Mouse (Mus musculus) B cell, adult (primary cell): ENCODE measurements around the gene Oxsm. TPM values are rescaled to one million over a fixed set of nuclear protein-coding genes. Genes with fewer than 3 reads are reported as not detected.

Experiments used
- total RNA-seq: library from RNA; stranded (reverse); gene quantifications from 4 replicates; pipeline ENCODE4 v1.2.4, GENCODE M21; 2023; ENCODE audit not compliant: inconsistent age

The Oxsm gene
- total RNA-seq = 6.8 to 9.7 TPM (median 8.3 TPM) in 4 replicates

GRCm38 (mm10) chr14:16249171-16249874 is at the start of gene Oxsm, which contains the start of gene Ngly1:
Gene Oxsm (minus strand): TSS chr14:16249808.
Gene Ngly1 (plus strand): TSS chr14:16249280.

Other genes with a start within 250 kb of the Oxsm start
- gene Ngly1, start 528 bp downstream of the Oxsm start, total RNA-seq = 39.1 to 49.2 TPM (median 40.8 TPM) in 4 replicates
- gene Top2b, start 115.4 kb upstream of the Oxsm start, total RNA-seq = 174 to 213 TPM (median 196 TPM) in 4 replicates